Comparison of ENCODE assay signal across 11 mouse cellular contexts in genomic region chr8:60645911-60646310, GRCm38 (mm10).
"Had no signal": no experiment of that assay in that cellular context is flagged by ENCODE, and none has a peak within 500 bp of the region (broad histone marks: within the 10 kb centered on the region; RNA-seq: fewer than 3 reads in every experiment).

No protein-coding gene starts in this region.

- H3K27me3 ChIP-seq: midbrain, embryonic 12.5 days had no signal

- ATAC-seq: intestine, embryonic 16.5 days had no signal

- H3K9ac ChIP-seq: liver, embryonic 14.5 days; midbrain, embryonic 12.5 days had no signal

- H3K36me3 ChIP-seq: midbrain, embryonic 12.5 days had no signal

- H3K27ac ChIP-seq: kidney, postnatal 0 days; liver, embryonic 14.5 days; midbrain, embryonic 12.5 days had no signal

- H3K9me3 ChIP-seq: midbrain, embryonic 12.5 days had no signal

- DNase-seq: kidney, postnatal 36 days; lung, adult 18-20 months; retina, postnatal 1 day; right cerebral cortex, postnatal 4 days; spleen, adult 18-20 months; thymus, adult 18-20 months; thymus, postnatal 14 days had no signal

- H3K4me2 ChIP-seq: midbrain, embryonic 12.5 days had no signal

- H3K4me3 ChIP-seq: midbrain, embryonic 12.5 days had no signal

- H3K4me1 ChIP-seq: midbrain, embryonic 12.5 days had no signal
